Mouse (Mus musculus) small intestine, adult 2 months (tissue): Measurements from ENCODE around the gene Tyw1. TPM values are rescaled to one million over a fixed set of nuclear protein-coding genes. Genes with fewer than 3 reads are reported as not detected.

Experiments used
- H3K27ac ChIP-seq: fragments of 200-500 bp; 2 replicates; pipeline ENCODE4 v1.5.1; 2012; ENCODE audit warnings: low read depth, low read length, control low read depth, inconsistent platforms; ENCODE audit not compliant: insufficient read depth
- H3K27me3 ChIP-seq: fragments of 200-500 bp; 2 replicates; pipeline ENCODE4 v1.6.1; 2012; ENCODE audit warnings: mild to moderate bottlenecking, moderate library complexity, low read length, inconsistent platforms; ENCODE audit not compliant: control insufficient read depth, insufficient read depth
- H3K36me3 ChIP-seq: fragments of 200-500 bp; 2 replicates; pipeline ENCODE4 v1.6.1; 2012; ENCODE audit warnings: mild to moderate bottlenecking, low read length, control low read depth, inconsistent platforms; ENCODE audit not compliant: control insufficient read depth, insufficient read depth
- H3K4me1 ChIP-seq: fragments of 200-500 bp; 2 replicates; pipeline ENCODE4 v1.6.1; 2012; ENCODE audit warnings: low read length, inconsistent platforms, mixed read lengths; ENCODE audit not compliant: control insufficient read depth, insufficient read depth, insufficient read length
- H3K4me3 ChIP-seq: fragments of 200-500 bp; 2 replicates; pipeline ENCODE4 v1.5.1; 2012; ENCODE audit warnings: low read depth, mild to moderate bottlenecking, control low read depth, inconsistent platforms, low read length, moderate library complexity
- CTCF ChIP-seq: fragments of 200-500 bp; IDR thresholded peaks from 2 replicates; pipeline ENCODE4 v1.5.1; 2012; ENCODE audit warnings: low read depth, mild to moderate bottlenecking, control low read depth, inconsistent platforms, low read length, moderate library complexity, mixed read lengths; ENCODE audit not compliant: insufficient replicate concordance, insufficient read length; ENCODE audit errors: extremely low read depth
- POLR2A ChIP-seq: fragments of 200-500 bp; IDR thresholded peaks from 2 replicates; pipeline ENCODE4 v1.6.1; 2012; ENCODE audit warnings: low read depth, mild to moderate bottlenecking, control low read depth, inconsistent platforms, low read length, moderate library complexity
- WGBS: fragments of 180-500 bp; shearing (Covaris S2); methylation state at CpG from one replicate; pipeline ENCODE4 v1.1.7; 2018; 5-methylcytosine and 5-hydroxymethylcytosine counted together
- polyA plus RNA-seq: library from polyadenylated mRNA; depleted of rRNA; stranded (reverse); fragments of >200 nt; gene quantifications from 2 replicates; pipeline ENCODE4 v1.2.3, GENCODE M21; 2012

The Tyw1 gene
- polyA plus RNA-seq, 1 experiment, result 5.7 TPM

DNA sequence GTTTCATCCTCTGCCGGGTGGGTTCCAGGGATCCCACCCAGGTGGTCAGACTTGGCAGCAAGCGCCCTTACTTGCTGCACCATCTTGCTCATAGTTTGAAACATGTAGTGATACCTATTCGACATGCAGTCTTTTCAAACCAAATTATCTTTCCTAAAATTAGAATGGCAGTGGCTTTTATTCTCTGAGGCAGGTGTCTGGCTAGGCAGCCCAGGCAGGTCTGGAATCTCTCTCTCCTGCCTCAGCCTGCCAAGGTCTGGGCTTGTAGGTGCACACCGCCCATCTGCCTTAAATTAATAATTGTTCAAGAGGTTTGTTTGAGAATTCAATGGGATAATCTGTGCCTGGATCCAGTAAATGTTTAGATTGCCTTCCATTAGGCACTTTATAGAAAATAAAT is 75.4 kb downstream of the Tyw1 start:
- no peaks in the 10 kb centered on the region for H3K4me1 ChIP-seq
- H3K27me3 ChIP-seq, result no peaks in the 10 kb centered on the region
- WGBS, result 86% methylated on average over 4 of the region's 4 CpGs
- H3K36me3 ChIP-seq, result peaks cover 10% of the 10 kb centered on the region
- no peak for TF ChIP-seq CTCF
- H3K27ac ChIP-seq, result no peak overlapping the region
- H3K4me3 ChIP-seq, result no peak overlapping the region

DNA sequence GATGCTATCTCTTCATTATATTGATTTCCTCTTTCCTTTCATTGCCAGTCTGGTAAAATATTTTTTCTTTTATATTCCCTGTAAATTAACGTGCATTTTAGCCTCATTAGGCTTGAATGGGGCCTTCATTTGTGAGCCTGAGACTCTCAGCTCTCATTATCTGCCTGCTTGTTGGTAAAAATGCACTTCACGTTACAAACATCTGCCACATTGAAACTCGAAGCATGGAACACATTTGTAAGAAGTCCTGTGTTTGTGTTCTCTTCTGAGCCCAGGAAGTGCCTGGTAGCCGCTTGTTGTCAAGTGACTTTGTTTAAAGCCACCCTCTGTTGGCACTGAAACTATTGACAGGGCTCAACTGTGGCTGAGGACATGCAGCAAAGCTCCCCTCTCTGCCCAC is 75.8 kb downstream of the Tyw1 start:
- H3K36me3 ChIP-seq, result peaks cover 10% of the 10 kb centered on the region
- 72% methylated on average over 4 of the region's 4 CpGs for WGBS

GRCm38 (mm10) chr5:130333566-130333965 is 78.1 kb downstream of the Tyw1 start:
- whole genome bisulfite sequencing, result 82% methylated on average over 7 of the region's 7 CpGs
- Histone ChIP-seq H3K4me3 (no peak overlapping the region), H3K27me3 (no peaks in the 10 kb centered on the region), H3K36me3 (peaks cover 20% of the 10 kb centered on the region), H3K4me1 (no peaks in the 10 kb centered on the region), H3K27ac (no peak overlapping the region)
- no peak for TF ChIP-seq CTCF
- no peak for TF ChIP-seq POLR2A

More for the DNA sequence above, 75.8 kb downstream of the Tyw1 start:
- Histone ChIP-seq H3K27me3 (no peaks in the 10 kb centered on the region), H3K4me3 (no peak overlapping the region), H3K27ac (no peak overlapping the region), H3K4me1 (no peaks in the 10 kb centered on the region)
- TF ChIP-seq CTCF (no peak), POLR2A (no peak)

GRCm38 (mm10) chr5:130333971-130334370 is 78.6 kb downstream of the Tyw1 start:
- TF ChIP-seq POLR2A (no peak), CTCF (no peak)

GRCm38 (mm10) chr5:130335462-130335861 is 80.0 kb downstream of the Tyw1 start:
- 98% methylated on average over 4 of the region's 4 CpGs for WGBS
- Histone ChIP-seq H3K27me3 (no peaks in the 10 kb centered on the region), H3K4me1 (no peaks in the 10 kb centered on the region), H3K36me3 (peaks cover 20% of the 10 kb centered on the region), H3K27ac (no peak overlapping the region), H3K4me3 (no peak overlapping the region)
- no peak for TF ChIP-seq CTCF
- no peak for TF ChIP-seq POLR2A

More at GRCm38 (mm10) chr5:130333971-130334370, 78.6 kb downstream of the Tyw1 start:
- Histone ChIP-seq H3K4me3 (no peak overlapping the region), H3K36me3 (peaks cover 20% of the 10 kb centered on the region), H3K27ac (no peak overlapping the region), H3K27me3 (no peaks in the 10 kb centered on the region), H3K4me1 (no peaks in the 10 kb centered on the region)
- 90% methylated on average over 11 of the region's 11 CpGs for WGBS

DNA sequence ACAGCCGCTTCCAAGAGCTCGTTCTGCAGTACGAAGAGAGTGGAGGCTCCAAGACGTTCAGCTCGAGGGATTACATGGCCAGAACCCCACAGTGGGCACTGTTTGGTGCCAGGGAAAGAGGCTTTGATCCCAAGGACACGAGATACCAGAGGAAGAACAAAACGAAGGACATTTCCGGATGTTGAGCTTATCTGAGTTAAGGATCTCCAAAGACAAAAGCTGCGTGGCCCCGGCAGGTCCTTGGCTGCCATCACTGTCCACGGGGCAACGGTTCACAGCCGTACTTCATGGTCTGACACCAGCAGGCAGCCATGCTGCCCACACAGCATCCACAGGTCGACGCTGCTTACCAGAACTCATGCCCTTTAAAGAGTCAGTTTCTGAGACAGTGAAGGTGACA is 85.2 kb downstream of the Tyw1 start:
- no peaks in the 10 kb centered on the region for H3K27me3 ChIP-seq
- 93% methylated on average over 15 of the region's 15 CpGs for WGBS
- TF ChIP-seq CTCF, result no peak
- TF ChIP-seq POLR2A, result no peak
- no peak overlapping the region for H3K4me3 ChIP-seq
- H3K36me3 ChIP-seq, result peaks cover 28% of the 10 kb centered on the region
- no peak overlapping the region for H3K27ac ChIP-seq
- no peaks in the 10 kb centered on the region for H3K4me1 ChIP-seq

DNA sequence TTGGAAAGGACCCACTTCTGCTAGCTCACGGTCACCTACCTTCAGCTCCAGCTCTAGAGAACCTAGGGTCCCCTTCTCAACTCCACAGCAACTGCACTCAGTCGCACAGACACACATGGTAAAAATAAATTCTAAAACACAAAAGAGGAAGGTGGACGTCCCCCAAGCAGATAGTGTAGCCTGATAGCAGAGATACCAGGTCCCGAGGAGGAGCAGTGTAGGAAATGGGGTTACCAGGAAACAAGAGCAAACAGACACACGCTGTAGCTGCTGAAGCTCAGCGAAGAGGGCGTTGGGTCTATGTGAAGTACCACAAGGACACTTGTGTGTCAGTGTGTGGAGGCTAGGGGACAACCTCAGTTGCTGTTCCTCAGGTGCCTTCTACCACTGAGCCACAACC is 89.6 kb downstream of the Tyw1 start:
- Histone ChIP-seq H3K36me3 (peaks cover 16% of the 10 kb centered on the region), H3K4me1 (no peaks in the 10 kb centered on the region), H3K27ac (no peak overlapping the region), H3K27me3 (no peaks in the 10 kb centered on the region), H3K4me3 (no peak overlapping the region)
- 80% methylated on average over 7 of the region's 7 CpGs for WGBS
- TF ChIP-seq POLR2A, result no peak
- TF ChIP-seq CTCF, result no peak

- Histone ChIP-seq H3K27ac (no peak overlapping the region), H3K27me3 (no peaks in the 10 kb centered on the region), H3K36me3 (peaks cover 11% of the 10 kb centered on the region), H3K4me3 (no peak overlapping the region), H3K4me1 (no peaks in the 10 kb centered on the region)
- TF ChIP-seq POLR2A (no peak), CTCF (no peak)
- WGBS, result 90% methylated on average over 2 of the region's 2 CpGs
Observed at GRCm38 (mm10) chr5:130345871-130346270, 90.5 kb downstream of the Tyw1 start.
